Mouse (Mus musculus) layer of hippocampus, adult 2 months (tissue): ENCODE data around the gene Lhx5. TPM values are rescaled to one million over a fixed set of nuclear protein-coding genes. Genes with fewer than 3 reads are reported as not detected.

Experiments
- DNase-seq, 2 experiments: peaks; one replicate each; pipeline ENCODE4 v3.0.0; 2022; ENCODE audit warnings: low spot score in 2 of 2
- H3K27ac ChIP-seq: fragments of 200-600 bp; 2 replicates; pipeline ENCODE4 v1.8.1; 2022
- H3K4me3 ChIP-seq: fragments of 200-600 bp; 2 replicates; pipeline ENCODE4 v1.8.1; 2022; ENCODE audit warnings: mild to moderate bottlenecking
- CTCF ChIP-seq: fragments of 200-600 bp; conservative IDR thresholded peaks from 2 replicates; pipeline ENCODE4 v1.8.1; 2022; ENCODE audit warnings: antibody characterized with exemption, mild to moderate bottlenecking, moderate library complexity
- long read RNA-seq, 2 experiments: library from polyadenylated mRNA; stranded (forward); transcript quantifications; one replicate each; pipeline ENCODE4 v2.0.0; 2021; ENCODE audit warnings: borderline mapping rate in 2 of 2
- total RNA-seq, 2 experiments: library from RNA; stranded (reverse); gene quantifications; 2 replicates each; pipeline ENCODE4 v1.2.3; 2021

Gene Lhx5
- under 1 TPM in 1 of 2 experiments, not detected in 1; 0.36 TPM for total RNA-seq
- long read RNA-seq, experiment 1, result 0 reads
- long read RNA-seq, experiment 2, result 0 reads

DNA sequence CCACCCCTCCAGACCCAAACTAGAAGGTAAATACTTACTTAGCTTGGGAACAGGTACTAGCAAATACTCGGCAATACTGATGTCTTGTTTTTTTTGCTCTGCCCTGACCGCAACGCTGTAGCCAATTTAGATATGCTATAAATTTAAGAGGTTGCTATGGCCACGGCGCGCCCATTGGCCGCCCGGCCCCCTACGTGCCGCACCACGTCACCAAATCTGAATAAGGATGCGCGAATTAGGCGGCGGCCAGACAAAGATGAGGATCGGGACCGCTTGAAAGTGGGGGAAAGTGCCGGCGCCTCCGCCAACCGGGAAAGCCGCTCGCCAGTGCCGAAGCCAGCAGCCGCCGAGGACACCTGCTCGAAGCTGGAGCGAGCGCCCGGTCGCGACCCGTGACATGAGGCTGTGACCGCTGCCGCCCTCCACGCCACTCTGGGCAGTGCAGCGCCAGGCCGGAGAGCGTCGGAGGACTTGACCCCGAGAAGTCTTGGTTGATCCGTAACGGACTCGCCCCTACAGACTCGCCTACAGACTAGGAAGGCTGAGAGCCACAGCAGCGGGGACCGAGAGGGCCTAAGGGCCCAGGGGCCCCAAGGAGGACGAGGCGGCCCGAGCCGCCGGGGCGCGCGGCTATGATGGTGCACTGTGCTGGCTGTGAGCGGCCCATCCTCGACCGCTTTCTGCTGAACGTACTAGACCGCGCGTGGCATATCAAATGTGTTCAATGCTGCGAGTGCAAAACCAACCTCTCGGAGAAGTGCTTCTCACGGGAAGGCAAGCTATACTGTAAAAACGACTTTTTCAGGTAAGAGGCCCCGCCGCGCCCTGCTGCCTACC lies at the start of gene Lhx5:
Lhx5 (plus strand) TSS at position 51 of the 837 bp plus-strand sequence.
- no peak within 1 kb of the TSS for H3K27ac ChIP-seq
- no peak within 1 kb of the TSS for H3K4me3 ChIP-seq
- TF ChIP-seq CTCF, result no peak
- no peak for DNase-seq

GRCm38 (mm10) chr5:120386361-120386760 lies 45.1 kb upstream of the Lhx5 start:
- H3K27ac ChIP-seq, result no peak overlapping the region
- TF ChIP-seq CTCF, result no peak
- peak; percentile 14 to 18 for DNase-seq
- H3K4me3 ChIP-seq, result no peak overlapping the region

- TF ChIP-seq CTCF, result no peak
- Histone ChIP-seq H3K4me3 (no peak overlapping the region), H3K27ac (no peak overlapping the region)
- no peak for DNase-seq
These were observed 42.7 kb upstream of the Lhx5 start for GRCm38 (mm10) chr5:120388765-120389164.

GRCm38 (mm10) chr5:120389973-120390372 lies 41.5 kb upstream of the Lhx5 start:
- Histone ChIP-seq H3K27ac (no peak overlapping the region), H3K4me3 (no peak overlapping the region)
- TF ChIP-seq CTCF, result no peak
- DNase-seq, result no peak

GRCm38 (mm10) chr5:120393871-120394667 lies 37.4 kb upstream of the Lhx5 start:
- Histone ChIP-seq H3K4me3 (no peak overlapping the region), H3K27ac (no peak overlapping the region)
- TF ChIP-seq CTCF, result no peak
- no peak for DNase-seq

DNA sequence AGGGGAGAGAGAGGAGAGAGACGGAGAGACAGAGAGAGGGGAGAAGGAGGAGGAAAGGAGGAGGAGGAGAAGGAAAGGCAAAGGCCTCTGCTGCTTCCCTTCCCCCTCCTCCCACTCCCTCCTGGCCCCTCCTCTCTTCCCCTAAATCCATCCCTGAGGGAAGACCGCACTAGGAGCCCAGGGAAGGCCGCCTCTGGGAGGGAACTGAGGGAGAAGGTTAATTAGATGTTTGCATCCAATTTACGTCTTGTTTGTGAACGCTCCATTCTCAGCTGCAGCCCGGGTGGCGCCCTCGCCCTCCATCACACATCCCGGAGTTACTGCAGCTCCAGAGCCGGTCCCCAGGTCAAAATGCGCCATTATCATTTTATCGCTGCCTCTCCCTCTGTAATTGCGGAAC lies 33.5 kb upstream of the Lhx5 start:
- Histone ChIP-seq H3K27ac (no peak overlapping the region), H3K4me3 (no peak overlapping the region)
- DNase-seq, result no peak
- no peak for TF ChIP-seq CTCF

DNA sequence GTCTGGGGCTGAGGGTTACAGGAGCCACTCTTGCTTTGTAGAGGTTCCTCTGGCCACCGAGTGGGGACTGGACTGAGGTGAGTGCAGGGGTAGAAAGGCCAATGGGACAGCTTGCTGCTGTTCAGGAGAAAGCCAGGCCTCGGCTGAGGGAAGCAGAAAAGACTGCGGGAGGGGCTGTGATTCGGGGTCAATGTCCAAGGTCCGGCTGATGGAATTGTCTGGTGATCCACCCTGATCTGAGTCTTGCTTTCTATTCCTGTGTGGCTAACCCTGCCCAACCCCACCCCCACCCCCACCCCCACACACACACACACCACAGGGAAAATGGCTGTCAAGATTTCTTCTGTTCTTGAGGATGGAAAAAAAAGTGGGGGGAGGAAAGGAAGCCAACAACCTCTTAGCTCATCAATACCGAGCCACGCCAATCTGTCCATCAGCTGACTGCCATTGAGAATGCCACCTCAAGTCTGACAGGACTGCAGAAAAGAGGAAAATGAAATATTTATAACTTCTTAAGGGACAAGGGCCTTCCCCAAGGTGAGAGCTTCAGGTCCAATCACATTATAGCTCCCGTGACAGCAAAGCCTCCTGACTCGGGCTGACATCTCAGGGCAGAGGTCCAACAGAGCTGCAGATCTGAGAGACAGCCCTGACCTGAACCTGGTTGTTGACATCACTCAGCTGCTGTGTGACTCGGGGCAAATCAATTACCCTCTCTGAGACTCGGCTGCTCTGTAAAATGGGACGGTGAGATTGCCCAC lies 26.5 kb upstream of the Lhx5 start:
- DNase-seq, result no peak
- TF ChIP-seq CTCF, result no peak
- Histone ChIP-seq H3K4me3 (no peak overlapping the region), H3K27ac (no peak overlapping the region)

DNA sequence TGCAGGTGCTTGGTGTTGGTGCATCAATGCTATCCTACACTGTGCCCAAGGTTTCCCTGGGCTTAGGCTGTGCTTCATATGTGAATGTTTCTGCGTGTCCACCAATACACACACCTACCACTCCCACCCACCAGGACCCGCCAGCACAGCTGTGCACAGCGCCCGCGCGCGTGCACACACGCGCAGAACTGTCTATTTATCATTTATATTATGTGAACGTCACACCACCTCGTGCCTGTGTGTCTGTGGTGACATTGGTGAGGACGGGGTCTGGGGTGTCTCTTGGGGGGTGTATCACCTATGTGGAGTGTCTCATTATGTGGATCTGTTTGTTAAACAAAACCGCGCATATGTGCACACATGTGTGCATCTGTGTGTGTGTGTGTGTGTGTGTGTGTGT lies 22.6 kb upstream of the Lhx5 start:
- Histone ChIP-seq H3K27ac (no peak overlapping the region), H3K4me3 (no peak overlapping the region)
- no peak for TF ChIP-seq CTCF
- no peak for DNase-seq

DNA sequence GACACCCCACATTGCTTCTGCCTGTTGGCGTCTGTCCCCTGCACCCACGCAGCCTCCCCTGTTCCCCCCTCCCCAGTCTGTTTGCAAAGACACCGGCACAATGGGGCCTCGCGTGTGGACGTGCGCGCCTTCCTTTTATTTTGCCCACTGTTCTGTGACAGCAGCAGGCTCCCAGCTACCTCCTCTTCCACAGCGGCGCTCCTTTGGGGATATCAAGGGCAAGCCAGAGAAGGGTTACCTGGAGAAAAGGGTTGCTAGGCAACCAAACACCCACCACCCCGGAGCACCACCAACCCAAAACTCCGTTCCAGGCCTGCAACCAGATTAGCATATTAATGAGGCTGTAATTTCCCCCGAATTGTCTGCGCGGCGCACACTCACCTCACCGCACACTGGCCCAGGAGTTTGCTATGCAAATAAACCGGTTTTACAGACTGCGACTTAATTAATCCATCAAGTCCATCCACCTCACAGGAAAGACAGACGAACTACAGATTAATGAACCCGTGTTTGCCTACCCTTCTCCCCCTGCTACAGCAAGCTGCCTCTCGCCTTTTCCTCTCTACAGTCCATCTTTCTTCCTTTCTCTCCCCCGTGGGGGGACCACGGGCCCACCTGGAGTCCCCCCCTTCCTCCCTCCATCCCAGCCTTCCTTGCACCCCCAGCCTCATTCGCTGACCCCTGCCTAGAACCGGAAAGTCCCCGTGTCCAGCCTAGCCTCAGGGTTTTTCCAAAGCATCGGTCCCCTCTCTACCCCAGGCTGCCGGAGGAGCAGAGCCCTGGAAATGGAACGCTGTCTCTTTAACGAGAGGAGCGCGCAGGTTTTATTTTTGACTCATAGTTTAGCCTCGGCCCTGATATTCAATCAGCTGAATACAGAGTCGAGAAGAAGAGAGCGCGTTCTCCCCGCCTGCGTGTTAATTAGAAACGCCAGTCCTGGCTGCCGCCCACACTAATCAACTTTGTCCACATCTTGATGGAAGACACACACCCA lies 21.8 kb upstream of the Lhx5 start:
- Histone ChIP-seq H3K4me3 (peak overlapping the region; percentile 51), H3K27ac (peak overlapping the region; percentile 57; the same call in 1 of the 2 replicates)
- DNase-seq, result peak; percentile 51 to 53
- no peak for TF ChIP-seq CTCF

- no peak for DNase-seq
- peak; percentile 63 for TF ChIP-seq CTCF
These were observed 18.1 kb upstream of the Lhx5 start for GRCm38 (mm10) chr5:120413436-120413835.

DNA sequence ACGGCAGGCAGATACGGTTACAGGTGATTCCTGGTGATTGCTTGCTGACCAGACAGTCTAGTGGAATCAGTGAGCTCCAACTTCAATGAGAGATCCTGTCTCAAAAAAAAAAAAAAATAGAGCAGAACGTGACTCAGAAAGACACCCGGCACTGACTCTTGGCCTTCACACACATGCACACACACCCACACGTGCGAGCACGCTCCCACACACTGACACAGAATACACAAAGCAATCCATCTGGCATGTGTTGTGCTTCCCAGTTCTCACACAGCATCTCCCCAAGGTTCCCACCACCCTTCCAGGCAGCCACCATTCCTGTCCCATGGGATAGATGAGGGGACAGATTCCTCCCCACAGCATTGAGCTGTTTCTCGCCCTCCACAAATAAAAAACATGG lies 11.4 kb upstream of the Lhx5 start:
- TF ChIP-seq CTCF, result no peak
- Histone ChIP-seq H3K4me3 (no peak overlapping the region), H3K27ac (no peak overlapping the region)
- peak; percentile 23 to 42 for DNase-seq

More at GRCm38 (mm10) chr5:120413436-120413835, 18.1 kb upstream of the Lhx5 start:
- no peak overlapping the region for H3K4me3 ChIP-seq
- no peak overlapping the region for H3K27ac ChIP-seq

DNA sequence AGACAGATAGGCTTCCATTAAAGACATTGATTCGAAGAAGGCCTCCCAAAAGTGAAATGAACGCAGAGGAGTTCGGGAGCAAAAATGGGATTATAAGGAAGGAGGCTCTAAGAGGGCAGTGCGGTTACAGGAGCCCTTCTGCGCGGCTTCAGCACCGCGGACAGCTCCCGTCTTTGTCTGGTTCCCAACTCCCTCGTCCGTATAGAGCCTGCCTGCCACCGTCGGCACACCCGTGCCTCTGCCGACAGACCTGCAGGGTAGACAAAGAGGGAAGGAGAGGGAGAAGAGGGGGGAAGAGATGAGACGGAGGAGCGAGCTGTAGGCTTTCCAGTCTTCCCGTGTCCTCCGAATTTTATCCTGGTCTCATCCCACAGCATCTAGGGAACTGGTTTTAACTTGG lies 7.5 kb upstream of the Lhx5 start:
- H3K27ac ChIP-seq, result no peak overlapping the region
- no peak overlapping the region for H3K4me3 ChIP-seq
- no peak for TF ChIP-seq CTCF
- no peak for DNase-seq
